12 mouse cellular contexts compared by ENCODE assay signal in the genomic region with DNA sequence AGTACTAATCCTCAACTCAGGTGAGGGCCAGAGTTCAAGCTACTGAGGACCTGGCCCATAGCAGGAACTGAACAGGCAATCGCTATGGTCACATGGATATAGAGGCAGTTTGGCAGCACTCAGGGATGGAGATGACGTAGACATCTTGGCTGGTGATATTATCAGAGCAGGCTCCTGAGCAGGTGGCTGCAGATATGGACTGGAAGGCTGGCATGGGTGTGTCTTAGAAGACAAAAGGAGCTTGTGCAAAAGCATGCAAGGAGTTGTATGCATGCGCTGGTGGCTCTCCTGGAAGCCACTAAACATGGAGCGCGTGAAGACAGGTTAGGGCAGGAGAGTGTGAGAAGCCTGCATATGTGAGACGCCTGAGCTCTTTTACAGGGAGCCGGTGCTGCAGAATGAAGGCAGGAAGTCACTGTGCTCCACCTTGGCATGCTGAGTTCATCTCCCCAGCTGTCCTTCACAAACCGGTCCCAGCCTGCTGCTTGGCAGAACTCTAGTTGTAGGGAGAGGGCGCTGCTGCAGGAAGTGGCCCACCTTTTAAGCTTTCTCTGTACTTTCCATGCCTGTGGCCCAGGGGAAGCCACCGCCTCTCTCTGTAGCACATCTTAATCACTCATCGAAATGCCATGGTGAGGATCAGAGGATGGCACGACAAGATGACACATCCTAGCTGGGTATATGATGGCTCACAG. TPM values are rescaled to one million over a fixed set of nuclear protein-coding genes. Genes with fewer than 3 reads are reported as not detected.
DNase-seq lines count a peak whose midpoint lies in the region; ATAC-seq and TF ChIP-seq lines count a peak whose summit lies in the region.
"Had no signal": no experiment of that assay in that cellular context is flagged by ENCODE, and none has a peak within 500 bp of the region (broad histone marks: within the 10 kb centered on the region; RNA-seq: fewer than 3 reads in every experiment).

No protein-coding gene starts in this region.

- H3K27me3 ChIP-seq in forebrain, embryonic 10.5 days (ENCODE audit: poor library complexity, severe bottlenecking) = peaks cover 18% of the 10 kb centered on the region
- no peaks in the 10 kb centered on the region for H3K27me3 ChIP-seq in forebrain, embryonic 14.5 days (replicated peaks; ENCODE audit: control insufficient read depth, insufficient read depth, low read length)
- no peaks in the 10 kb centered on the region for H3K27me3 ChIP-seq in midbrain, postnatal 0 days (ENCODE audit: insufficient read depth, low read length)
- no peaks in the 10 kb centered on the region for H3K27me3 ChIP-seq in midbrain, embryonic 15.5 days (replicated peaks)
- no peaks in the 10 kb centered on the region for H3K27me3 ChIP-seq in kidney, embryonic 14.5 days (ENCODE audit: control insufficient read depth, insufficient read depth, low read length)
- H3K27me3 ChIP-seq: hindbrain, embryonic 15.5 days; limb, embryonic 12.5 days had no signal

- no peak for ATAC-seq in forebrain, embryonic 14.5 days
- ATAC-seq in midbrain, postnatal 0 days (ENCODE audit: low FRiP score) = no peak
- no peak for ATAC-seq in midbrain, embryonic 15.5 days (replicated peaks)
- ATAC-seq in kidney, embryonic 14.5 days (ENCODE audit: low FRiP score, low TSS enrichment) = no peak

- H3K9me3 ChIP-seq in forebrain, embryonic 10.5 days = no peaks in the 10 kb centered on the region
- H3K9me3 ChIP-seq in forebrain, embryonic 14.5 days (replicated peaks; ENCODE audit: control insufficient read depth, low read length) = no peaks in the 10 kb centered on the region
- H3K9me3 ChIP-seq in midbrain, postnatal 0 days (ENCODE audit: low read length) = no peaks in the 10 kb centered on the region
- H3K9me3 ChIP-seq in midbrain, embryonic 15.5 days = no peaks in the 10 kb centered on the region
- no peaks in the 10 kb centered on the region for H3K9me3 ChIP-seq in kidney, embryonic 14.5 days (ENCODE audit: control insufficient read depth, low read length)
- H3K9me3 ChIP-seq: hindbrain, embryonic 15.5 days; limb, embryonic 12.5 days had no signal

- TF ChIP-seq CTCF in midbrain, postnatal 0 days (IDR thresholded peaks at IDR 0.05) = peak; percentile 15; the same call in 1 of the 2 replicates

- peak overlapping the region; percentile 6; the same call in 1 of the 2 replicates for H3K27ac ChIP-seq in forebrain, embryonic 10.5 days
- H3K27ac ChIP-seq in forebrain, embryonic 14.5 days (ENCODE audit: low read depth, low read length) = no peak overlapping the region
- H3K27ac ChIP-seq in midbrain, postnatal 0 days (ENCODE audit: low read depth, low read length) = no peak overlapping the region
- H3K27ac ChIP-seq in midbrain, embryonic 15.5 days = no peak overlapping the region
- H3K27ac ChIP-seq in kidney, embryonic 14.5 days (ENCODE audit: low read depth, low read length) = peak overlapping the region; percentile 42; the same call in 1 of the 2 replicates
- H3K27ac ChIP-seq: hindbrain, embryonic 15.5 days; limb, embryonic 12.5 days had no signal

- H3K36me3 ChIP-seq in forebrain, embryonic 10.5 days (replicated peaks) = no peaks in the 10 kb centered on the region
- H3K36me3 ChIP-seq in forebrain, embryonic 14.5 days (ENCODE audit: control insufficient read depth, insufficient read depth, low read length) = no peaks in the 10 kb centered on the region
- no peaks in the 10 kb centered on the region for H3K36me3 ChIP-seq in midbrain, postnatal 0 days (ENCODE audit: insufficient read depth, low read length)
- no peaks in the 10 kb centered on the region for H3K36me3 ChIP-seq in midbrain, embryonic 15.5 days (replicated peaks)
- no peaks in the 10 kb centered on the region for H3K36me3 ChIP-seq in kidney, embryonic 14.5 days (ENCODE audit: control insufficient read depth, insufficient read depth, low read length)
- H3K36me3 ChIP-seq: hindbrain, embryonic 15.5 days; limb, embryonic 12.5 days had no signal

- no peak overlapping the region for H3K9ac ChIP-seq in forebrain, embryonic 14.5 days (ENCODE audit: low read length)
- no peak overlapping the region for H3K9ac ChIP-seq in midbrain, postnatal 0 days (replicated peaks; ENCODE audit: low read length, poor library complexity, severe bottlenecking)
- H3K9ac ChIP-seq in midbrain, embryonic 15.5 days = no peak overlapping the region
- H3K9ac ChIP-seq in kidney, embryonic 14.5 days (ENCODE audit: low read depth, low read length) = no peak overlapping the region
- H3K9ac ChIP-seq: hindbrain, embryonic 15.5 days; limb, embryonic 12.5 days had no signal

- DNase-seq in forebrain, embryonic 10.5 days (ENCODE audit: extremely low spot score, low spot score) = no peak
- no peak for DNase-seq in forebrain, embryonic 14.5 days (ENCODE audit: low spot score)
- no peak for DNase-seq in midbrain, postnatal 0 days (ENCODE audit: low spot score)
- peak; percentile 77 for DNase-seq in thymus, postnatal 4 days
- no peak for DNase-seq in gastrocnemius, postnatal 25 days
- no peak for DNase-seq in spleen, postnatal 14 days (ENCODE audit: low spot score in 2 of 2)
- DNase-seq: midbrain, embryonic 14.5 days; right cerebral cortex, postnatal 25 days had no signal

- no peak overlapping the region for H3K4me3 ChIP-seq in forebrain, embryonic 10.5 days
- H3K4me3 ChIP-seq in forebrain, embryonic 14.5 days (ENCODE audit: low read depth, low read length) = no peak overlapping the region
- H3K4me3 ChIP-seq in midbrain, postnatal 0 days (ENCODE audit: low read depth, low read length) = no peak overlapping the region
- H3K4me3 ChIP-seq in midbrain, embryonic 15.5 days = no peak overlapping the region
- no peak overlapping the region for H3K4me3 ChIP-seq in kidney, embryonic 14.5 days (ENCODE audit: low read length)
- H3K4me3 ChIP-seq: hindbrain, embryonic 15.5 days; limb, embryonic 12.5 days had no signal

- peaks cover 53% of the 10 kb centered on the region for H3K4me1 ChIP-seq in forebrain, embryonic 10.5 days
- peaks cover 7% of the 10 kb centered on the region for H3K4me1 ChIP-seq in forebrain, embryonic 14.5 days (ENCODE audit: control insufficient read depth, insufficient read depth, low read length)
- H3K4me1 ChIP-seq in midbrain, postnatal 0 days (ENCODE audit: insufficient read depth, low read length) = peaks cover 3% of the 10 kb centered on the region; the same call in 1 of the 2 replicates
- H3K4me1 ChIP-seq in midbrain, embryonic 15.5 days = peaks cover 27% of the 10 kb centered on the region
- H3K4me1 ChIP-seq in kidney, embryonic 14.5 days (ENCODE audit: control insufficient read depth, insufficient read depth, low read length) = peaks cover 58% of the 10 kb centered on the region

- WGBS in forebrain, embryonic 10.5 days = 89% methylated on average over 12 of the region's 12 CpGs
- WGBS in forebrain, embryonic 14.5 days = 85% methylated on average over 12 of the region's 12 CpGs
- WGBS in midbrain, postnatal 0 days = 82% methylated on average over 12 of the region's 12 CpGs
- WGBS in midbrain, embryonic 15.5 days = 85% methylated on average over 12 of the region's 12 CpGs
- WGBS in kidney, embryonic 14.5 days = 79% methylated on average over 12 of the region's 12 CpGs

- H3K4me2 ChIP-seq in forebrain, embryonic 14.5 days (ENCODE audit: low read length) = no peak overlapping the region
- H3K4me2 ChIP-seq in midbrain, postnatal 0 days (ENCODE audit: low read depth, low read length, poor library complexity, severe bottlenecking) = no peak overlapping the region
- no peak overlapping the region for H3K4me2 ChIP-seq in midbrain, embryonic 15.5 days
- H3K4me2 ChIP-seq in kidney, embryonic 14.5 days (replicated peaks; ENCODE audit: low read depth, low read length) = no peak overlapping the region
- H3K4me2 ChIP-seq: hindbrain, embryonic 15.5 days; limb, embryonic 12.5 days had no signal

RNA-seq across cellular contexts. Expression of gene Zmiz1, which starts 4.8 kb away (rescaled TPM):
- 38.8 and 42.5 TPM in 2 replicates for polyA plus RNA-seq in forebrain, embryonic 10.5 days (2016; fragmentation: Nextera tagmentation; extraction: Ambion mirVana)
- 37.0 and 43.8 TPM in 2 replicates for polyA plus RNA-seq in forebrain, embryonic 14.5 days (2014; fragmentation: Nextera tagmentation; extraction: Ambion mirVana)
- total RNA-seq in midbrain, postnatal 0 days (2014; rRNA removed) = 130 and 134 TPM in 2 replicates
- 44.0 and 51.7 TPM in 2 replicates for polyA plus RNA-seq in midbrain, postnatal 0 days (2015; fragmentation: Nextera tagmentation; extraction: Ambion mirVana)
- polyA plus RNA-seq in midbrain, embryonic 15.5 days (2015; fragmentation: Nextera tagmentation; extraction: Ambion mirVana) = 77.3 and 78.8 TPM in 2 replicates
- 43.3 and 57.3 TPM in 2 replicates for polyA plus RNA-seq in kidney, embryonic 14.5 days (2014; fragmentation: Nextera tagmentation; extraction: Ambion mirVana)
- total RNA-seq in gastrocnemius, postnatal 25 days (2021) = 10 to 100 TPM; 26.4 to 29.8 TPM

Comparison
In these comparisons a context has a peak if more than half of its experiments do, and no peak if none do; other contexts are left out.
1. H3K27ac ChIP-seq: peak in forebrain, embryonic 10.5 days (single experiment) and kidney, embryonic 14.5 days (single experiment); none in forebrain, embryonic 14.5 days (single experiment), midbrain, postnatal 0 days (single experiment) and midbrain, embryonic 15.5 days (single experiment).